Mouse (Mus musculus) CH12F3 (cell line): ENCODE data around the gene Frat1.

Experiments
- in situ Hi-C: fragments of 300-500 bp; cut with MboI; formaldehyde crosslinking; loops from 2 replicates; pipeline ENCODE4 v1.14.3; 2020; ENCODE audit warnings: low sequenced_read_pairs

The Frat1 gene

DNA sequence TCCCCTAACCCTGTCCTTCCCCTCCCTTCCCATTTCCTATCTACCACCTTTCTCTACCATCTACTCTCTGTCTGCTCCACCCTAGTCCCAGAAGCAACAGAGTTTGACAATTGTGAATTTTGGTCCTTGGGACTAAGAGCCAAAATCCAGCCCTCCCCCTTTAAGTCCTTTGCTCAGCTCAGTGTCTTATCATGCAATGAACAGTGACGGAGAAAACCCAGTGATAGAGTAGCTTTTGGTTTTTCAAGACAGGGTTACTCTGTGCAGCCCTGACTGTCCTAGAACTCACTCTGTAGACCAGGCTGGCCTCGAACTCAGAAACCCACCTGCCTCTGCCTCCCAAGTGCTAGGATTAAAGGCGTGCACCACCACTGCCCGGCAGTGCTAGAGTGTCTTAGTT, 16.4 kb upstream of the Frat1 start:
- in situ Hi-C loops = no loop called here

DNA sequence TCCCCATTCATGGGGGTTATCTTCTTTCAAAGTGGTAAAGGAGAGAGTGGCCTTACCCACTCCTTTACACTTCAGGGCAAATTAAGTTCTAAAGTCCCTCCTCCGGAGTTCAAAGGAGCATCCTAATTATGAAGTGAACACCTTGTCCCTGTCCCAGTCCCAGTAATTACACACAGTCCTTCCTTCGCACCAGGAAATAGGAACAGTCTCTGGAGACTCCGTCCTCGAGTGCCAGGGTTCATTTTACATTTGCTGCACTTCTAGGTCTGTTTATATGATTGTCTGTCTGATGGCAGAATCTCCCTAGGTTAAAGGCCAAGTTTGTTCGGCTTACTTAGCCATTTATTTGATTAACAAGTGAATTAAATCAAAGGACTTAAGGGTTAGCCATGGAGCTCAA, 13.4 kb upstream of the Frat1 start:
- in situ Hi-C loops = no loop called here

GRCm38 (mm10) chr19:41816915-41817314, 12.9 kb upstream of the Frat1 start:
- in situ Hi-C loops = no loop called here

- in situ Hi-C loops = no loop called here
These were observed 12.4 kb upstream of the Frat1 start for GRCm38 (mm10) chr19:41817325-41817724.

- in situ Hi-C loops = no loop called here
These were observed 11.0 kb upstream of the Frat1 start for GRCm38 (mm10) chr19:41818749-41819148.

DNA sequence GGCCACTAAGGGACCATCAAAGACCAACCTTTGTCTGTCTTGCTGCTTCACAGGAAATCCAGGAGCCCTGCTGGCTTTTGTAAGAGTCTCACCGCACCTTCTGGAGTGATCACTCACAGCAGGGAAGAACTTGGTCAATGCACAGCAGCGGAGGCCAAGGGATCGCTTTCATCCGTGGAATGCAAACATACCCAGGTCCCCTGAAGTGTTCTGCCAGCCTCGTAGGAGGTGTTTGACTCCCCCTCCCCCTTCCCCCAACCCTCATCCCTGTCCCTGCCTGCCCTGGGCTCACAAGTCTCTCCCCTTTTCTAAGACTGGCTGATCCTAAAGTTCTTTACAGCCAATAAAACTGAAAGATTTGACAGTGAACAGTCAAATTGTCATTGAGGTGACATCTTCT, 8.3 kb upstream of the Frat1 start:
- in situ Hi-C loops = no loop called here

DNA sequence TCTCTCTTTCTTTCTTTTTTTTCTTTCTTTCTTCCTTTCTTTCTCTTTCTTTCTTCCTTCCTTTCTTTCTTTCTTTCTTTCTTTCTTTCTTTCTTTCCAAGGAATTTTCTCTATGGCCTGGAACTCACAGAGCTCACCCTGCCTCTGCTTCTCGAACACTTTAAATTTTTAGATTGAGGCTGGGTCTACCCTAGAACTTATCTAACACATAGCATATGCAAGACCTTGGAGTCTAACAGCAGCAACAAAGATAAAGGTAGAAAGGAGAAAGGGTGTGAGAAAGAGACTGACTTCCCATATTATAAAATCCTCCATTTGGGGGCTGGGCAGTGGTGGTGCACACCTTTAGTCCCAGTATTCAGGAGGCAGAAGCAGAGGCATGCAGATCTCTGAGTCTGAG, 7.2 kb upstream of the Frat1 start:
- in situ Hi-C loops = no loop called here

GRCm38 (mm10) chr19:41824950-41825349, 4.8 kb upstream of the Frat1 start:
- in situ Hi-C loops = no loop called here

- in situ Hi-C loops = no loop called here
These were observed 3.2 kb upstream of the Frat1 start for GRCm38 (mm10) chr19:41826529-41826928.

DNA sequence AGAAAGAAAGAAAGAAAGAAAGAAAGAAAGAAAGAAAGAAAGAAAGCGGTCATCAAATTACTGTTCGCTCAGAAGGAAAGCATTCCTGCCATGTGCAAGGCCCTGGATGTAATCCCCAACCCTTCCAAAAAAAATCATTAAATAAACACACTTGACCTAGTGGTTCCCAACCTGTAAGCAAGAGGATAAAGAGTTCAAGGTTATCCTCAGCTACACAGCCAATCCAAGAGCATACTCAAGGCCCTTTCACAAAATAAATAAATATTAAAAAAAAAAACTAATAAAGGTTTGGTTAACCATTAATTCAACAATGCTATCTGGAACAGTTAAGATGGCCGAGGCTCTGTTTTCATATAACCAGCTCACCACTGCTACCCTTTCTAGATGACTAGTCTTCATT, 829 bp upstream of the Frat1 start:
- in situ Hi-C loops = no loop called here

DNA sequence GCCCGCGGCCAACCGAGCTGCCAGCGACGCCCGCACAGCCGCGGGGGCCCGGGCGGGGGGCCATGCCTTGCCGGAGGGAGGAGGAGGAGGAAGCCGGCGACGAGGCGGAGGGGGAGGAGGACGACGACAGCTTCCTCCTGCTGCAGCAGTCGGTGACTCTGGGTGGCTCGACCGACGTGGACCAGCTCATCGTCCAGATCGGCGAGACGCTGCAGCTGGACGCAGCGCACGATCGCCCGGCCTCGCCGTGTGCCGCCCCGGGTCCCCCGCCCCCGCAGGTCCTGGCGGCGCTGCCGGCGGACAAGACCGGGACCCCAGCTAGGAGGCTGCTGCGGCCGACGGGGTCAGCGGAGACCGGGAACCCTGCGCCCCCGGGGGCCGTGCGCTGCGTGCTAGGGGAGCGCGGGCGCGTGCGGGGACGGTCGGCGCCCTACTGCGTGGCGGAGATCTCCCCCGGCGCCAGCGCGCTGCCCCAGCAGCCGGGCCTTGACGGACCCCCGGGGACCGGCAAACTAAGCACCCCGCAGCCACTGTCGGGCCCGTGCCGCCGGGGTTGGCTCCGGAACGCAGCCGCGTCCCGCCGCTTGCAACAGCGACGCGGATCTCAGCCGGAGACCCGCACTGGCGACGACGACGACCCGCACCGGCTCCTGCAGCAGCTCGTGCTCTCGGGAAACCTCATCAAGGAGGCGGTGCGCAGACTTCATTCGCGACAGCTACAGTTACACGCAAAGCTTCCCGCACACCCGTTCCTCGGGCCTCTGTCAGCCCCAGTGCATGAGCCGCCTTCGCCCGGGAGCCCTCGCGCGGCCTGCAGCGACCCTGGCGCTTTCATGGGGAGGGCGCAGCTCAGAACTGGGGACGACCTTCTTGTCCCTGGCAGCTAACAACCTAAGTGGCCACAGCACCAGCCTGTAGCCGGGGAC, 599 bp downstream of the Frat1 start:
- in situ Hi-C loops = no loop called here

DNA sequence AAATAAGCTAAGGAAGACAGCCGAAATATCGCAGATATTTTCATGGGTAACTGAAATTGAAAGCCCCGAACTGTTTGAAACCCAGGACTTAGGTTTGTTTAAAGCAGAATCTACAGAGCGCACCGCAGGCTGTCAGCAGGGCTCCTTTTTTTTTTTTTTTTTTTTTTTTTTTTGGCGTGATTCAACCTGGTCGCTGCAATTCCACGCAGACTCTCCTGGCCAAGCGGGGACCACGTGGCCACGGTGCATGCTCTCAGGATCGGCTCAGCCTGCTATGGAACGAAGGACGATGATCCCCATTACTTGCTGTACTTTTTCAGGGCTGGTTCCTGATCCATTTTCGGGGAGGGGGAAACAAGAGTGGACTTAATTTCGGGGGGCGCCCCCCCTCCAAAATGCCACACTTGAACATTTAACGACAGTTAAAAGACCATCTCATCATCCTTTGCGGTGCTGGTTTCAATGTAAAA, 1.4 kb downstream of the Frat1 start:
- in situ Hi-C loops = no loop called here

GRCm38 (mm10) chr19:41831718-41832391, 2.1 kb downstream of the Frat1 start:
- in situ Hi-C loops = no loop called here

GRCm38 (mm10) chr19:41832501-41833201, 2.9 kb downstream of the Frat1 start:
- in situ Hi-C loops = no loop called here

DNA sequence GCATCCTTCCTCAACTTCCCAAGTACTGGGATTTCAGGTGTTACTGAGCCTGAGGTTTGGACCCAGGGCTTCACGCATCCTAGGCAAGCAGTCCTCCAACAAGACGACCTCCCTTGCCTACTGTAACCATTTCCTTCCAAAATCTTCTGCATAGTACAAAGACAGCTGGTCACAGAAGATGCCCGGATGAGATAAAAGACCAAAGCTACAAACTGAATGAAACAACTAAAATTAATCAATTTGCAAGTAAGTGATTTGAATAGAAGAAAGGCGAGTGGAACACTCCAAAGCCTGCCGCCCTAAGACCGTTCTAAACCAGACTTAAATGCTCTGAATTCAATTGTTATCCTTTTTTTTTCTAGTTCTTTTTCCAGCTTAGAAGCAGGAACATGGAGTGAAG, 5.6 kb downstream of the Frat1 start:
- in situ Hi-C loops = no loop called here

- in situ Hi-C loops = no loop called here
These were observed 6.0 kb downstream of the Frat1 start for GRCm38 (mm10) chr19:41835816-41836215.

- in situ Hi-C loops = no loop called here
These were observed 6.9 kb downstream of the Frat1 start for GRCm38 (mm10) chr19:41836719-41837118.

- in situ Hi-C loops = no loop called here
These were observed 7.6 kb downstream of the Frat1 start for GRCm38 (mm10) chr19:41837194-41837916.

DNA sequence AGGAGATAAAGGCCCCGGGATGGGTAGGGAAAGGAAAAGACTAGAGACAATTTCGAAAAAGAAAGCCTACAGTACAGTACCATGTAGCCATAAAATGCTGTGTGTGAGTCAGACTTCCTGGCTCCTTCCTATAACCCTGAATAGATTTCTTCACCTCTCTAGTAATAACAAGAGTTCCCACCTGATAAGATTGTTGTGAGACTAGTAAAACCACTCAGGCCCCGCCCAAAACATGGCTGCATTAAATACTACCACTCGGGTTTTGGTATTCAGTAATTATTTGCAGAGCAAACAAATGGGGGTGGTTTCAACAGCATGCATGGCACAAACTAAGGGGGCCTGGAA, 8.1 kb downstream of the Frat1 start:
- in situ Hi-C loops = no loop called here

DNA sequence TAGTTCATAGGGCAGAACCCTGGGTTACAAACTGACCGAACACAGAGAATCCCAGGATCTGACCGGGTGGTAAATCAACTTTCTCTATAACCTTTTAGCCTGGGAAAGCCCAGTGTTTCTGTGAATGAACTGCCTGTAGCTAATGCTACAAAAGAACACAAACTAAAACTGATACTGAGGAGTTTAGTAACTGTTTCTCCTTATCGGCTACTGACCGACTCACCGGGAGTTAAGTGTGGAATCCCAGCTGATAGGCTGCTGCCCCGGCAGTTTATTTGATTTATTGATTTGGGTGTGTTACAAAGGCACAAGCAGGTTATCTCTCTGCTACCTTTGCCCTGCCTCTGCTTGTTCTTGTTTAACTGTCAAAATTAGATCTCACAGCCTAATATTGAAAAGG, 9.0 kb downstream of the Frat1 start:
- in situ Hi-C loops = no loop called here

GRCm38 (mm10) chr19:41839685-41840084, 9.9 kb downstream of the Frat1 start:
- in situ Hi-C loops = no loop called here
